Mouse (Mus musculus) adrenal gland (tissue): ENCODE measurements around the gene Ptprb.

Source experiments
- intact Hi-C: fragments of 180-260 bp; cut with DNase I; formaldehyde crosslinking; loops from one replicate; pipeline ENCODE4 v1.15.1; 2025
- long read RNA-seq, 2 experiments: library from polyadenylated mRNA; unstranded; transcript quantifications; one replicate each; pipeline ENCODE4 v2.0.0; 2020; ENCODE audit warnings: borderline replicate concordance in 1 of 2; ENCODE audit not compliant: insufficient replicate concordance in 1 of 2

Gene Ptprb
- long read RNA-seq, experiment 1, partial matches to known transcripts = 6 of 11 reads
- long read RNA-seq, experiment 1, other reads (novel, unspliced or antisense) = 5 of 11 reads
- long read RNA-seq, experiment 2, partial matches to known transcripts = 13 of 25 reads
- long read RNA-seq, experiment 2, other reads (novel, unspliced or antisense) = 12 of 25 reads

- intact Hi-C loops = no loop called here
Observed at GRCm38 (mm10) chr10:116275280-116275679, at the start of gene Ptprb. Gene Ptprb (plus strand): TSS chr10:116275523.

GRCm38 (mm10) chr10:116235299-116235698 lies 40.0 kb upstream of the Ptprb start:
- intact Hi-C loops = no loop called here

- intact Hi-C loops = no loop called here
Observed at GRCm38 (mm10) chr10:116242200-116242599, 33.1 kb upstream of the Ptprb start.

GRCm38 (mm10) chr10:116243373-116243772 lies 31.9 kb upstream of the Ptprb start:
- intact Hi-C loops = no loop called here

- intact Hi-C loops = no loop called here
Observed at GRCm38 (mm10) chr10:116245632-116246031, 29.7 kb upstream of the Ptprb start.

GRCm38 (mm10) chr10:116252668-116253067 lies 22.7 kb upstream of the Ptprb start:
- intact Hi-C loops = no loop called here

- intact Hi-C loops = no loop called here
Observed at GRCm38 (mm10) chr10:116253972-116254371, 21.4 kb upstream of the Ptprb start.

GRCm38 (mm10) chr10:116259298-116259697 lies 16.0 kb upstream of the Ptprb start:
- intact Hi-C loops = no loop called here

GRCm38 (mm10) chr10:116260658-116261433 lies 14.5 kb upstream of the Ptprb start:
- intact Hi-C loops = loop anchor here (10.0 kb wide), 1 partner anchor 46 kb away; no protein-coding TSS in a partner anchor

GRCm38 (mm10) chr10:116261559-116261958 lies 13.8 kb upstream of the Ptprb start:
- intact Hi-C loops = loop anchor here (10.0 kb wide), 1 partner anchor 47 kb away; no protein-coding TSS in a partner anchor

- intact Hi-C loops = loop anchor here (10.0 kb wide), 1 partner anchor 50 kb away; no protein-coding TSS in a partner anchor
Observed at GRCm38 (mm10) chr10:116264521-116264920, 10.8 kb upstream of the Ptprb start.

- intact Hi-C loops = loop anchor here (10.0 kb wide), 1 partner anchor 52 kb away; no protein-coding TSS in a partner anchor
Observed at GRCm38 (mm10) chr10:116266561-116267433, 8.5 kb upstream of the Ptprb start.

GRCm38 (mm10) chr10:116267434-116267822 lies 7.9 kb upstream of the Ptprb start:
- intact Hi-C loops = loop anchor here (10.0 kb wide), 1 partner anchor 53 kb away; no protein-coding TSS in a partner anchor

GRCm38 (mm10) chr10:116268343-116268742 lies 7.0 kb upstream of the Ptprb start:
- intact Hi-C loops = loop anchor here (10.0 kb wide), 1 partner anchor 54 kb away; no protein-coding TSS in a partner anchor

GRCm38 (mm10) chr10:116270646-116271469 lies 4.5 kb upstream of the Ptprb start:
- intact Hi-C loops = no loop called here

GRCm38 (mm10) chr10:116271470-116271915 lies 3.8 kb upstream of the Ptprb start:
- intact Hi-C loops = no loop called here

GRCm38 (mm10) chr10:116272156-116272555 lies 3.2 kb upstream of the Ptprb start:
- intact Hi-C loops = no loop called here

- intact Hi-C loops = no loop called here
Observed at GRCm38 (mm10) chr10:116286697-116287344, 11.5 kb downstream of the Ptprb start.

GRCm38 (mm10) chr10:116288130-116288529 lies 12.8 kb downstream of the Ptprb start:
- intact Hi-C loops = no loop called here

GRCm38 (mm10) chr10:116290483-116290882 lies 15.2 kb downstream of the Ptprb start:
- intact Hi-C loops = no loop called here
